Mouse (Mus musculus): ENCODE results near the gene Zfp444. TPM values are rescaled to one million over a fixed set of nuclear protein-coding genes. Genes with fewer than 3 reads are reported as not detected.
"Not testable (repeated sequence)": the region's sequence is repeated elsewhere in the genome, so short reads cannot be mapped to it uniquely, and the experiment has no call there.

The Zfp444 gene
- polyA plus RNA-seq, 1 experiment from 2014 or later = 101 TPM

DNA sequence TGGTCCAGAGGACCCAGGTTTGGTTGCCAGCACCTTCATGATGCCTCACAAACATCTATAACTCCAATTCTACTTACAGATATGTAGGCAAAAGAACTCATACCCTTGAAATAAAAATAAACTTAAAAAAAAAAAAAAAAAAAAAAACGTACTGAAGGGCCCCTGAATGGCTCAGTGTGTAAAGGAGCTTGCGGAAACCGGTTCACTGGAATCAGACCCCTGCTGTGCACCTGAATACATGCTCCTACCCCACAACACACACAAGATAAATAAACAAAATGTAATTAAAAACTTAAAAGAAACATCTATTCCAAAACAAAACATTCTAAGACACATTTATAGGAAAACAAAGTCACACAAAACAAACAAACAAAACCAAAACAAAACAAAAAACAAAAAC is 48.1 kb downstream of the Zfp444 start:
- ATAC-seq = no peak
- no peak overlapping the region for H3K4me2 ChIP-seq (ENCODE audit: low read length)
- H3K4me1 ChIP-seq (replicated peaks; ENCODE audit: control insufficient read depth, insufficient read depth, low read length) = no peaks in the 10 kb centered on the region
- no peak overlapping the region for H3K4me3 ChIP-seq (replicated peaks; ENCODE audit: low read length)
- H3K27ac ChIP-seq (ENCODE audit: low read length) = no peak overlapping the region
- no peaks in the 10 kb centered on the region for H3K9me3 ChIP-seq (ENCODE audit: control insufficient read depth, low read length)
- no peak overlapping the region for H3K9ac ChIP-seq (replicated peaks; ENCODE audit: low read depth, low read length)
- H3K36me3 ChIP-seq (ENCODE audit: control insufficient read depth, insufficient read depth) = no peaks in the 10 kb centered on the region
- no peaks in the 10 kb centered on the region for H3K27me3 ChIP-seq (replicated peaks; ENCODE audit: control insufficient read depth, insufficient read depth, low read length)
- WGBS = 35% methylated on average over 3 of the region's 3 CpGs

DNA sequence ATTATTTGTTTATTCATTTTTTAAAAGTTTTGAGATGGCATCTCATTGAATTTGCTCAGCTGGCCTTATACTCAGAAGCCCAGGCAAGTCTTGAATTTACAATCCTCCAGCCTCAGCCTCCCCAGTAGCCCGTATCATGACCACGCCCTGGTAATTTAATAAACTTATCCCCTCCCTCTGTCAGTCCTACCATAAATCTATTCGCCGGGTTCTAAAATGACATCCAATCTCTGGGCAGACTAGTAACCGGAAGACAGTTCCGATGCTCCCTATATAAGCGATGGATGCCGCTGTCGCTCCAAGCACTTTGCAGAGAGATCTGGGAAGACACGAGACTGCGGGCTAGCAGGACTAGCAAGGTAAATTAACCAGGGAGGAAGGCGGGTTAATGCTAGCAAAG is 50.0 kb downstream of the Zfp444 start, which contains the start of gene Zscan5b:
Gene Zscan5b, plus strand, starts transcription at position 301 of the 400 bp plus-strand sequence.
- no peak within 1 kb of the TSS for H3K4me3 ChIP-seq (replicated peaks; ENCODE audit: low read length)
- no peaks in the 10 kb centered on the region for H3K27me3 ChIP-seq (replicated peaks; ENCODE audit: control insufficient read depth, insufficient read depth, low read length)
- 93% methylated on average over 12 of the region's 12 CpGs for WGBS
- H3K4me1 ChIP-seq (replicated peaks; ENCODE audit: control insufficient read depth, insufficient read depth, low read length) = no peaks in the 10 kb centered on the region
- no peaks in the 10 kb centered on the region for H3K36me3 ChIP-seq (ENCODE audit: control insufficient read depth, insufficient read depth)
- no peak within 1 kb of the TSS for H3K9ac ChIP-seq (replicated peaks; ENCODE audit: low read depth, low read length)
- no peak for ATAC-seq
- H3K4me2 ChIP-seq (ENCODE audit: low read length) = no peak within 1 kb of the TSS
- no peaks in the 10 kb centered on the region for H3K9me3 ChIP-seq (ENCODE audit: control insufficient read depth, low read length)
- H3K27ac ChIP-seq (ENCODE audit: low read length) = no peak within 1 kb of the TSS

DNA sequence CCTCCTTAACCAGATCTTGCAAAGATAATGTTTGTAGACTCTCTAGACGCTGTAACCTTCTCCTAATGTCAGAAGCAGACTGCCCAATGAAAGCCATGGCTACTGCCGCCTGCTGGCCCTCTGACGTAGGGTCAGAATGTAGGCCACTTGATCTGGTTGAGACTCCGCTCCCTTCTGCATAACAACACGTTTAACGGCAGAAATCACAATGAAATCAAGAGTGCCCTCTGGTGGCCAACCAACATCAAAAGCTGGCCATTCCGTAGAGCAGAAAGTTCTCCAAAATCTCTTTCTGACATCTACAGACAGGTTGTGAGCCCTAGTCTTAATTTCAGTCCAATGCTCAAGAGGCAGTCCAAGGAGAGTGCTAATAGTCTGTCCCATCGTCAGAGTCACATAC is 56.5 kb downstream of the Zfp444 start:
- H3K27ac ChIP-seq (ENCODE audit: low read length); H3K4me3 ChIP-seq (replicated peaks; ENCODE audit: low read length); H3K9ac ChIP-seq (replicated peaks; ENCODE audit: low read depth, low read length); H3K4me1 ChIP-seq (replicated peaks; ENCODE audit: control insufficient read depth, insufficient read depth, low read length); H3K9me3 ChIP-seq (ENCODE audit: control insufficient read depth, low read length); ATAC-seq; H3K4me2 ChIP-seq (ENCODE audit: low read length); H3K36me3 ChIP-seq (ENCODE audit: control insufficient read depth, insufficient read depth); H3K27me3 ChIP-seq (replicated peaks; ENCODE audit: control insufficient read depth, insufficient read depth, low read length): not testable (repeated sequence)
- 52% methylated on average over 8 of the region's 8 CpGs for WGBS

DNA sequence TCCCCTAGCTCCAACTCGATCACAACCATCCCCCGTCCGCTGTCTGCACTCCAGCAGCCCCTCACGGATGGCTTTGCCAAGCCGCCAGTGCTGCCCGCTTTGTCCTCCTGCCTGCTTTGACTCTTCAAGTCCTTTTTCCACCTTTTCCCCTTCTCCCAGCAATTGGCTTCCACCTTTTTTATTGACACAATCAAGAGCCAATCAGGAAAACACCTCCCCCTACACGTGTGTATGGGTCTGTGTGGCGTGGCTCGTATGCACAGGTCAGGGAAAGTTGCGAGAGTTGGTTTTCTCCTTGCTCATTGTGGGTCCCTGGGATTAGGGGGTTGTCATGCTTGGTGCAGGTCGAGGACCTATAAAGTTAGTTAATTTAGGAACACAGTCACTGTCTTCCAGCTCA is 67.8 kb downstream of the Zfp444 start:
- ATAC-seq = no peak
- WGBS = 47% methylated on average over 11 of the region's 11 CpGs

DNA sequence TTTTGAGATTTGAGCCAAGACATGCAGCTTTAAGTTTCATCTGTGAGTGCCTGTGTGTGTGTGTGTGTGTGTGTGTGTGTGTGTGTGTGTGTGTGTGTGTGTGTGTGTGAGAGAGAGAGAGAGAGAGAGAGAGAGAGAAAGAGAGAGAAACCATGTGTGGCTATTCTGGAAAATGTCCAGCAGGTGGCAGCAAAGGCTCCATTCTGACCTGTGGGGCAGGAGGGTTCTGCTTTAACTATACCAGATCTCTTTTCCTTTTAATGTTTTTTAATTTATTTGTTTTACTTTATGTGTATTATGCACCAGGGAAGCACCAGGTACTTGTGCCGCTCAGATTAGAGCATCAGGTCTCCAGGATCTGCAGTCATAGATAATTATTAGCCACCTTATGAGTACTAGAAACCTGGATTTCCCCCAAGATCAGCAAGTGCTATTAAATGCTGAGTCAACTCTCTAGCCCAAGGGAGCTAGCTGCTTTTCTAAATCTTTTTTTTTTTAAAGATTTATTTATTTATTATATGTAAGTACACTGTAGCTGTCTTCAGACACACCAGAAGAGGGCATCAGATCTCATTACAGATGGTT is 68.9 kb downstream of the Zfp444 start:
- not testable (repeated sequence) for H3K4me3 ChIP-seq (replicated peaks; ENCODE audit: low read length); ATAC-seq; H3K9me3 ChIP-seq (ENCODE audit: control insufficient read depth, low read length); H3K4me2 ChIP-seq (ENCODE audit: low read length); H3K4me1 ChIP-seq (replicated peaks; ENCODE audit: control insufficient read depth, insufficient read depth, low read length); H3K27me3 ChIP-seq (replicated peaks; ENCODE audit: control insufficient read depth, insufficient read depth, low read length); H3K9ac ChIP-seq (replicated peaks; ENCODE audit: low read depth, low read length); H3K27ac ChIP-seq (ENCODE audit: low read length); H3K36me3 ChIP-seq (ENCODE audit: control insufficient read depth, insufficient read depth)
- WGBS = 31% methylated on average over 1 of the region's 1 CpGs

More for the DNA sequence above, 67.8 kb downstream of the Zfp444 start:
- Histone ChIP-seq H3K36me3 (ENCODE audit: control insufficient read depth, insufficient read depth) (no peaks in the 10 kb centered on the region), H3K27ac (ENCODE audit: low read length) (no peak overlapping the region), H3K4me1 (replicated peaks; ENCODE audit: control insufficient read depth, insufficient read depth, low read length) (no peaks in the 10 kb centered on the region), H3K4me2 (ENCODE audit: low read length) (no peak overlapping the region), H3K9ac (replicated peaks; ENCODE audit: low read depth, low read length) (no peak overlapping the region), H3K4me3 (replicated peaks; ENCODE audit: low read length) (no peak overlapping the region), H3K9me3 (ENCODE audit: control insufficient read depth, low read length) (no peaks in the 10 kb centered on the region), H3K27me3 (replicated peaks; ENCODE audit: control insufficient read depth, insufficient read depth, low read length) (no peaks in the 10 kb centered on the region)

Other genes starting within 250 kb of the Zfp444 start
- not detected in 2 replicates for gene Vmn1r65, start 161.2 kb upstream of the Zfp444 start, polyA plus RNA-seq (2015; fragmentation: Nextera tagmentation; extraction: Ambion mirVana)
- not detected in 2 replicates for gene Nlrp4c, start 127.1 kb upstream of the Zfp444 start, polyA plus RNA-seq (2015; fragmentation: Nextera tagmentation; extraction: Ambion mirVana)
- 16.9 and 21.3 TPM in 2 replicates for gene Zfp787, start 16.2 kb upstream of the Zfp444 start, polyA plus RNA-seq (2015; fragmentation: Nextera tagmentation; extraction: Ambion mirVana)
- gene Galp, start 24.9 kb downstream of the Zfp444 start, polyA plus RNA-seq (2015; fragmentation: Nextera tagmentation; extraction: Ambion mirVana) = not detected in 2 replicates
- gene Zscan5b, start 50.1 kb downstream of the Zfp444 start, polyA plus RNA-seq (2015; fragmentation: Nextera tagmentation; extraction: Ambion mirVana) = not detected in 2 replicates
- gene Epp13, start 80.5 kb downstream of the Zfp444 start, polyA plus RNA-seq (2015; fragmentation: Nextera tagmentation; extraction: Ambion mirVana) = not detected in 2 replicates
- 13.0 and 17.1 TPM in 2 replicates for gene Zfp667, start 114.4 kb downstream of the Zfp444 start, polyA plus RNA-seq (2015; fragmentation: Nextera tagmentation; extraction: Ambion mirVana)
- gene Zfp583, start 159.1 kb downstream of the Zfp444 start, polyA plus RNA-seq (2015; fragmentation: Nextera tagmentation; extraction: Ambion mirVana) = 14.5 and 15.8 TPM in 2 replicates
- 5.2 and 5.8 TPM in 2 replicates for gene Gm3854, start 171.5 kb downstream of the Zfp444 start, polyA plus RNA-seq (2015; fragmentation: Nextera tagmentation; extraction: Ambion mirVana)
- 5.8 and 6.8 TPM in 2 replicates for gene Zfp78, start 191.1 kb downstream of the Zfp444 start, polyA plus RNA-seq (2015; fragmentation: Nextera tagmentation; extraction: Ambion mirVana)
- 21.3 and 23.8 TPM in 2 replicates for gene Zfp28, start 211.1 kb downstream of the Zfp444 start, polyA plus RNA-seq (2015; fragmentation: Nextera tagmentation; extraction: Ambion mirVana)
- gene Smim17, start 226.5 kb downstream of the Zfp444 start, polyA plus RNA-seq (2015; fragmentation: Nextera tagmentation; extraction: Ambion mirVana) = 3.7 and 6.0 TPM in 2 replicates
- not detected in 2 replicates for gene Gm20715, start 238.1 kb downstream of the Zfp444 start, polyA plus RNA-seq (2015; fragmentation: Nextera tagmentation; extraction: Ambion mirVana)